Mouse (Mus musculus) liver, postnatal 0 days (tissue): Measurements from ENCODE around the gene Fah.

Source experiments
- CTCF ChIP-seq: sonication (generic); IDR thresholded peaks from 2 replicates; pipeline ENCODE4 v1.5.1; 2016; ENCODE audit warnings: antibody characterized with exemption, low read depth
- EP300 ChIP-seq: IDR thresholded peaks from 2 replicates; pipeline ENCODE4 v1.6.1; 2016; ENCODE audit warnings: antibody characterized with exemption, low read depth, mild to moderate bottlenecking

GRCm38 (mm10) chr7:84605704-84606292, 724 bp downstream of the Fah start:
- TF ChIP-seq CTCF = no peak
- peak; percentile 61; the same call in 1 of the 2 replicates for TF ChIP-seq EP300
